Mouse (Mus musculus): Measurements from ENCODE around the gene Tmem44. TPM values are rescaled to one million over a fixed set of nuclear protein-coding genes. Genes with fewer than 3 reads are reported as not detected.

The Tmem44 gene
- polyA plus RNA-seq (2014; fragmentation: Illumina TruSeq; extraction: RNeasy Lipid Tissue Mini Kit (QIAGEN cat#74804); ENCODE audit: low read depth, low replicate concordance): 1.4 TPM

GRCm38 (mm10) chr16:30550748-30551192, at the start of gene Tmem44:
Gene Tmem44, minus strand, starts transcription at chr16:30550842.

GRCm38 (mm10) chr16:30599491-30600268, 49.0 kb upstream of the Tmem44 start, which contains the start of gene Fam43a:
Gene Fam43a, plus strand, starts transcription at chr16:30599723.

GRCm38 (mm10) chr16:30587494-30588327, 37.1 kb upstream of the Tmem44 start, which contains the start of gene Lsg1:
Gene Lsg1, minus strand, starts transcription at chr16:30587592.

Other genes with a start within 250 kb of the Tmem44 start
- not detected for gene Gp5, start 240.1 kb downstream of the Tmem44 start, polyA plus RNA-seq (2014; fragmentation: Illumina TruSeq; extraction: RNeasy Lipid Tissue Mini Kit (QIAGEN cat#74804); ENCODE audit: low read depth, low replicate concordance)
- gene Atp13a3, start 144.9 kb downstream of the Tmem44 start, polyA plus RNA-seq (2014; fragmentation: Illumina TruSeq; extraction: RNeasy Lipid Tissue Mini Kit (QIAGEN cat#74804); ENCODE audit: low read depth, low replicate concordance): 143 TPM
- 24.1 TPM for gene Lsg1, start 36.8 kb upstream of the Tmem44 start, polyA plus RNA-seq (2014; fragmentation: Illumina TruSeq; extraction: RNeasy Lipid Tissue Mini Kit (QIAGEN cat#74804); ENCODE audit: low read depth, low replicate concordance)
- 15.0 TPM for gene Fam43a, start 48.9 kb upstream of the Tmem44 start, polyA plus RNA-seq (2014; fragmentation: Illumina TruSeq; extraction: RNeasy Lipid Tissue Mini Kit (QIAGEN cat#74804); ENCODE audit: low read depth, low replicate concordance)